Mouse (Mus musculus): ENCODE measurements around the gene Doc2a. TPM values are rescaled to one million over a fixed set of nuclear protein-coding genes. Genes with fewer than 3 reads are reported as not detected.
A peak's percentile ranks its signal among the peaks of the same experiment; 100 is the strongest.

Doc2a gene
- polyA plus RNA-seq, 1 experiment from 2014 or later, result 0.20 TPM

DNA sequence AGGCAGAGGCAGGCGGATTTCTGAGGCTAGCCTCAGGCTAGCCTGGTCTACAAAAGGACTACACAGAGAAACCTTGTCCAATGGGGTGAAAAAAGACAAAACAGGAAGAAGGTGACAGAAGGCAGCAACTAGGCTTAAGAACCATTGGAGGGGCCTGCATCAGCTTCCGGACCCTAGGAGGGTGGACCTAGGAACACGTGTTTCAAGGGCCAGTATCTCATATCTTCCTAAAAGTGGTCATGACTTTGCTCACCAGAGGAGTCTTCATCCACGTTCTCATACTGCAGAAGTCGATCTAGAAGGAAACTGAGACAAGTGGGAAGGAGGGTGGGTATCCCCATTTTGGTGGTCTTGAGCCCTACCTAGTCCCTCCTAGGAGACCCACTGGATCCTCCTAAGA, 13.8 kb downstream of the Doc2a start:
- H3K9me3 ChIP-seq (ENCODE audit: low read length), result no peaks in the 10 kb centered on the region
- H3K27me3 ChIP-seq (replicated peaks; ENCODE audit: insufficient read depth, low read length), result no peaks in the 10 kb centered on the region
- H3K4me1 ChIP-seq (ENCODE audit: insufficient read depth, low read depth, low read length), result peaks cover 6% of the 10 kb centered on the region; the same call in 1 of the 2 replicates
- ATAC-seq, result no peak
- DNase-seq (ENCODE audit: low spot score), result no peak
- peak overlapping the region; percentile 44 for H3K9ac ChIP-seq (replicated peaks; ENCODE audit: low read depth)
- 52% methylated on average over 5 of the region's 5 CpGs for WGBS
- H3K4me3 ChIP-seq (ENCODE audit: low read depth, low read length), result peak overlapping the region; percentile 61
- TF ChIP-seq CTCF (IDR thresholded peaks at IDR 0.05) (no peak), EP300 (IDR thresholded peaks at IDR 0.05) (no peak)
- no peak overlapping the region for H3K27ac ChIP-seq (ENCODE audit: low read length)
- peaks cover 12% of the 10 kb centered on the region; the same call in 1 of the 2 replicates for H3K36me3 ChIP-seq (ENCODE audit: insufficient read depth, low read length)
- peak overlapping the region; percentile 71 for H3K4me2 ChIP-seq (replicated peaks; ENCODE audit: low read depth, low read length)

DNA sequence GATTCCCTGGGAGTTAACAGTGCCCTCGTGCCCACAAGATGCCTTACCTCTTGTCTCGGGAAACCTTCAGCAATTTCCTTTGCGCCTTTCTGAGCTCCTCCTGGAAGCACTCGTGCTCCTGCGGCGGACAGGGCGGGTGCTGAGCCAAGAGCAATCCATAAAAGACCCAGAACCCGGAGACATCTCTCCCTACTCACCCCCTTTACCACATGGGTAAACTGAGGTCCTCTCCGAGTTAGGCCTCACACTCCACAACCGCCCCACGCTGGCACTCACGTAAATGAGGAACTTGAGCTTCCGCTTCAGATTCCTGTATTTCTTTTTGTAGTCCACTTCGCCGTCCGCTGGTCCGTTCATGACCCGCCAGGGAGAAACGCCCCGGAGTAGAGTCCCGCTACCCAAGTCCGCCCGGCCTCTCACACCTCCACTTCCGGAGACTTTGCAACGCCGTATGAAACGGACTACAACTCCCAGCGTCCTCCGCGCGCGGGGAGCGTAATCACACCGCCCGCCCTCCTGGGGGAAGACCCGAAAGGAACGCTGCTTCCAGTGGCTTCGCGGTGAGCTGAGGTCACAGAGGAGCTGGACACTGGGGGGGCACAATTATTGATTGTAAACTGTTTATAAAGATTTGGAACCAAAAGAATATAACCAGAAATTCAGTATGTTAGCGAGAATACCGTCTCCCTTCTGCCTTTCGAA, 14.4 kb downstream of the Doc2a start, which contains the start of gene Hirip3:
Gene Hirip3, plus strand, starts transcription at position 544 of the 702 bp plus-strand sequence.
- Histone ChIP-seq H3K27me3 (replicated peaks; ENCODE audit: insufficient read depth, low read length) (no peaks in the 10 kb centered on the region), H3K4me1 (ENCODE audit: insufficient read depth, low read depth, low read length) (peaks cover 6% of the 10 kb centered on the region; the same call in 1 of the 2 replicates), H3K9me3 (ENCODE audit: low read length) (no peaks in the 10 kb centered on the region), H3K27ac (ENCODE audit: low read length) (peak within 1 kb of the TSS; percentile 66; the same call in 1 of the 2 replicates), H3K4me2 (replicated peaks; ENCODE audit: low read depth, low read length) (peak within 1 kb of the TSS; percentile 71), H3K9ac (replicated peaks; ENCODE audit: low read depth) (peak within 1 kb of the TSS; percentile 44), H3K36me3 (ENCODE audit: insufficient read depth, low read length) (peaks cover 18% of the 10 kb centered on the region), H3K4me3 (ENCODE audit: low read depth, low read length) (peak within 1 kb of the TSS; percentile 61)
- DNase-seq (ENCODE audit: low spot score) (peak; percentile 97), ATAC-seq (peak; percentile 94)
- WGBS, result 1% methylated on average over 42 of the region's 42 CpGs
- TF ChIP-seq CTCF (IDR thresholded peaks at IDR 0.05) (0 out of 2 replicates have a peak, but pooled peaks have one; percentile 9), EP300 (IDR thresholded peaks at IDR 0.05) (no peak)

DNA sequence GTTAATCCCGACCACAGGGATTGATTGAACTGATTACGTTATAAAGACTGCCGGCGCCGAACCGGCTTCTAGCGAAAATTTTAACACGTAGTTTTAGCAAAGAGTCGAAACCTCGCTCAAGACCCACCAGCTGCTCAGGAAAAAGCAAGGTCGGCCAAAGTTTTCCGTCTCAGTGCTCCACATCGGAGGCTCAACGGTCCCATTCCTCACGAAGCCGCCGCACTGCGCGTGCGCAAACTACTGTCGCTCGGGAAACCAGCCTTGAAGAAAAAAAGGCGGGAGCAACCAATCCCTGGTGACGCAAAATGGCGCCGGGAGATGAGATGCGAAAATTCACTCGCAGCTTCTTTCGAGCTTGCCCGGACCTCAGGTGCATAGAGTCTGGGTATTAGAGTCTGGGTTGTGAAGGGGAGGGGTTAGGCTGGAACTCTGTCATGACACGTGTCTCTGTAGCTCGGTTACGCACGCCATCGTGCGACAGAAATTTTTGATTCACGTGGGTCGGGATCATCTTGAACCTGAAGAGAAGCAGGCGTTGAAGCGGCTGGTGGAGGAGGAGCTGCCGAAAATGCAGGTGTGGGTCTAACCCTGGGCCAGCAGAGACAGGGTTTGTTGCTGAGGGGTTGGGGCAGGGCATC, 15.1 kb downstream of the Doc2a start, which contains the start of gene Ino80e:
Gene Ino80e, minus strand, starts transcription at position 231 of the 638 bp plus-strand sequence.
- peaks cover 24% of the 10 kb centered on the region for H3K36me3 ChIP-seq (ENCODE audit: insufficient read depth, low read length)
- TF ChIP-seq CTCF (IDR thresholded peaks at IDR 0.05) (peak; percentile 17; the same call in 1 of the 2 replicates), EP300 (IDR thresholded peaks at IDR 0.05) (no peak)
- ATAC-seq (peak; percentile 84), DNase-seq (ENCODE audit: low spot score) (peak; percentile 96)
- peak within 1 kb of the TSS; percentile 61 for H3K4me3 ChIP-seq (ENCODE audit: low read depth, low read length)
- no peaks in the 10 kb centered on the region for H3K27me3 ChIP-seq (replicated peaks; ENCODE audit: insufficient read depth, low read length)
- H3K9ac ChIP-seq (replicated peaks; ENCODE audit: low read depth), result peak within 1 kb of the TSS; percentile 44
- WGBS, result under 1% methylated on average over 41 of the region's 41 CpGs
- H3K27ac ChIP-seq (ENCODE audit: low read length), result peak within 1 kb of the TSS; percentile 66; the same call in 1 of the 2 replicates
- H3K9me3 ChIP-seq (ENCODE audit: low read length), result no peaks in the 10 kb centered on the region
- H3K4me1 ChIP-seq (ENCODE audit: insufficient read depth, low read depth, low read length), result peaks cover 6% of the 10 kb centered on the region; the same call in 1 of the 2 replicates
- peak within 1 kb of the TSS; percentile 71 for H3K4me2 ChIP-seq (replicated peaks; ENCODE audit: low read depth, low read length)

DNA sequence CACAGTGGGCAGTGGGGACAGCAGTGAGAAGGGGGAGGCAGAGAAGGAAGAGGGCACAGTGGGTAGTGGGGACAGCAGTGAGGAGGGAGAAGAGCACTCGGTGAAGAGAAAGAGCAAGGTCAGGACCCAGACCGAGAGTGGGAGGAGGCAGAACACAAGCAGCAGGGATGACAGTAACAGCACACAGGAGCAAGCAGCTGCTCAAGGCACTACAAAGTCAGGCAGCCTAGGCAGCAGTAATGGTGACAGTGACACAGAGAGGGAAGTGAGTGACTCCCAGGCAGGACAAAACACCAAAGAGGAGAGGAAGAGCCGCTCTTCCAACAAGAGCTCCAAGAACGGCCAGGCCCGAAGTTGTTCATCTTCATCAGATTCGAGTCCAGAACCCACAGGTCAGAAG, 16.6 kb downstream of the Doc2a start:
- no peak for ATAC-seq
- WGBS, result 51% methylated on average over 6 of the region's 6 CpGs

DNA sequence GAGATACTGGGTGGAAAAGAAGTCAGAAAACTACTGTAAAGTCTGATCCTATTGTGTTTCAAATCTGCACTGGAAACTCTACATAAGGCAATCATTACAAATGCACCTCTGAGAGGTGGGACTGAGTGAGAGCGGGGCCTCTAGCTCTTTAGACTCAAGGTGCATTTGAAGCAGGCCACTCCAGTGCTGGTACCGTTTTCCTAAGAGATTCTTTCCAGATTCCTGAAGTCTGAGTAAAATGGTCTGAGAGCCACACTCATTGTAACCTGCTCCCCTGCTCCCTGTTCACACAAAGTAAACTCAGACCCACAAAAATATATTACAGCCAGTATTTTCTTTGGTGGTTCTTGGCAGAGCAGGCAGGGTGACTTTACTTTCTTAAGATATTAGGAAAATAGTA, 20.3 kb downstream of the Doc2a start:
- peak; percentile 55 for DNase-seq (ENCODE audit: low spot score)

More for the DNA sequence above, 16.6 kb downstream of the Doc2a start:
- Histone ChIP-seq H3K9ac (replicated peaks; ENCODE audit: low read depth) (no peak overlapping the region), H3K27ac (ENCODE audit: low read length) (no peak overlapping the region), H3K27me3 (replicated peaks; ENCODE audit: insufficient read depth, low read length) (no peaks in the 10 kb centered on the region), H3K9me3 (ENCODE audit: low read length) (no peaks in the 10 kb centered on the region), H3K36me3 (ENCODE audit: insufficient read depth, low read length) (peaks cover 28% of the 10 kb centered on the region), H3K4me3 (ENCODE audit: low read depth, low read length) (no peak overlapping the region), H3K4me2 (replicated peaks; ENCODE audit: low read depth, low read length) (no peak overlapping the region), H3K4me1 (ENCODE audit: insufficient read depth, low read depth, low read length) (peaks cover 6% of the 10 kb centered on the region; the same call in 1 of the 2 replicates)
- no peak for DNase-seq (ENCODE audit: low spot score)
- no peak for TF ChIP-seq CTCF (IDR thresholded peaks at IDR 0.05)
- no peak for TF ChIP-seq EP300 (IDR thresholded peaks at IDR 0.05)

DNA sequence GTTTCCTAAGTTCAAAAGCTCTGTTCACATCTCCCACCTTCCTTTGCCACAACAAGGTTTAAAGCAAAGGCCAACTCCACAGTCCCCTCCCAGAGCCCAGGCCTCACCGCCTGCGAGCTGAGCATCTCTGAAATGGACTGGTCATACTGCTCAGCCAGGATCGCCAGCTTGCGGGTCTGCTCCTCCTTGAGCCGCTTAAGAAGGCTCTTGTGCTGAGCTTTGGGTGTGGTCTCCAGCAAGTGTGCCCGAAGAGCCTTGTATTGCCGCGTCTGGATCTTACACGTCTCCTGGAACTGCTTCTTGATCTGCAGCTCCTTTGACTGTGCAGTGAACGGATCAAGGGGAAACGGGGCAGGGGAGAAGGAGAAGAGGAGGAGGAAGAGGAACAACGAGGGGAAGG, 20.8 kb downstream of the Doc2a start:
- DNase-seq (ENCODE audit: low spot score), result peak; percentile 46
- 58% methylated on average over 12 of the region's 12 CpGs for WGBS
- TF ChIP-seq CTCF (IDR thresholded peaks at IDR 0.05) (no peak), EP300 (IDR thresholded peaks at IDR 0.05) (no peak)
- H3K27ac ChIP-seq (ENCODE audit: low read length), result peak overlapping the region; percentile 48
- H3K4me3 ChIP-seq (ENCODE audit: low read depth, low read length), result no peak overlapping the region
- H3K36me3 ChIP-seq (ENCODE audit: insufficient read depth, low read length), result peaks cover 65% of the 10 kb centered on the region
- H3K9ac ChIP-seq (replicated peaks; ENCODE audit: low read depth), result no peak overlapping the region
- peak; percentile 83 for ATAC-seq
- no peaks in the 10 kb centered on the region for H3K4me1 ChIP-seq (ENCODE audit: insufficient read depth, low read depth, low read length)
- H3K4me2 ChIP-seq (replicated peaks; ENCODE audit: low read depth, low read length), result no peak overlapping the region
- H3K9me3 ChIP-seq (ENCODE audit: low read length), result no peaks in the 10 kb centered on the region
- H3K27me3 ChIP-seq (replicated peaks; ENCODE audit: insufficient read depth, low read length), result no peaks in the 10 kb centered on the region

More for the DNA sequence above, 20.3 kb downstream of the Doc2a start:
- no peak overlapping the region for H3K9ac ChIP-seq (replicated peaks; ENCODE audit: low read depth)
- TF ChIP-seq CTCF (IDR thresholded peaks at IDR 0.05), result no peak
- peak; percentile 73 for TF ChIP-seq EP300 (IDR thresholded peaks at IDR 0.05)
- no peaks in the 10 kb centered on the region for H3K4me1 ChIP-seq (ENCODE audit: insufficient read depth, low read depth, low read length)
- H3K36me3 ChIP-seq (ENCODE audit: insufficient read depth, low read length), result peaks cover 60% of the 10 kb centered on the region
- no peaks in the 10 kb centered on the region for H3K27me3 ChIP-seq (replicated peaks; ENCODE audit: insufficient read depth, low read length)
- H3K4me2 ChIP-seq (replicated peaks; ENCODE audit: low read depth, low read length), result no peak overlapping the region
- no peak overlapping the region for H3K4me3 ChIP-seq (ENCODE audit: low read depth, low read length)
- H3K27ac ChIP-seq (ENCODE audit: low read length), result peak overlapping the region; percentile 48; the same call in 1 of the 2 replicates
- no peaks in the 10 kb centered on the region for H3K9me3 ChIP-seq (ENCODE audit: low read length)
- ATAC-seq, result peak; percentile 82
- 62% methylated on average over 2 of the region's 2 CpGs for WGBS
